Mouse (Mus musculus): ENCODE results near the gene Fam129c.

Gene Fam129c

GRCm38 (mm10) chr8:71597451-71597850 lies at the start of gene Fam129c:
TSS of gene Fam129c (plus strand) at chr8:71597648.
- DNase-seq (ENCODE audit: low read depth, low spot score) = no peak

GRCm38 (mm10) chr8:71550754-71551153 lies 46.7 kb upstream of the Fam129c start:
- no peak for DNase-seq (ENCODE audit: low read depth, low spot score)

GRCm38 (mm10) chr8:71552770-71553169 lies 44.7 kb upstream of the Fam129c start:
- DNase-seq (ENCODE audit: low read depth, low spot score) = no peak

- no peak for DNase-seq (ENCODE audit: low read depth, low spot score)
Measured at GRCm38 (mm10) chr8:71554001-71554400, 43.4 kb upstream of the Fam129c start.

GRCm38 (mm10) chr8:71554644-71555043 lies 42.8 kb upstream of the Fam129c start:
- no peak for DNase-seq (ENCODE audit: low read depth, low spot score)

- no peak for DNase-seq (ENCODE audit: low read depth, low spot score)
Measured at GRCm38 (mm10) chr8:71558071-71558957, 39.1 kb upstream of the Fam129c start, which contains the start of gene Tmem221. TSS of gene Tmem221 (minus strand) at chr8:71558871.

DNA sequence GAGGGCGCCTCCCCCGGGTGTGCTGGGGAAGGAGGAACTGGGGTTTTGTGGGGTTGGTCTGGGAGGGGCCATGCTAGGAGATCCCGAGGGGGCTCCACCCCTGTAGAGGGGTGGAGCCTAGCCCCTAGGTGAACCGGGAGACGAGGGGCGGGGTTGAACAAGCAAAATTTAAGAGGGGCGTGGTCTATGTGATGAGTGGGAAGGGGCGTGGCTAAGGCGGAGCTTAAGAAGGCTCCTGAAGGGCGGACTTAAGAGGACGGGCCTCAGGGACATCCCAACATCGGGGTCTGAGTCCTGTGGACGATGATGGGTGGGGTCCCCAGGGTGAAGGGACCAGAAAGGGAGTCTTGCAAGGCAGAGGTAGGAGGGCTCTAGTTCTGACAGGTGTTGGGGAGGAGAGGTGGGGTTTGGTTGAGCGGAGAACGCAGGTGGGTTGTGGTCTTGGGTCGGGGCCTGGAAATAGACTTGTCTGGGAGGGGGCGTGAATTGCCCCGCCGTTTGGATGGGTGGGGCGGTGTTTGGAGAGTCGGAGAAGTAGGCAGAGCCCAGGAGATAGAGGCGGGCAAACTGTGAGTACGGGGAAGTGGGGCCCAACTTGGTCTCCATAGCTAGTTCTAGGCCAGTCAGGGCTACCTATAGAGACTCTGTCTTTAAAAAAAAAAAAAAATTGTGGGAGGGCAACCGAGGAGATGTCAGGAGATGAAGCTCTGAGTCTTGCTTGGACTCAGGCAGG lies 38.3 kb upstream of the Fam129c start:
- DNase-seq (ENCODE audit: low read depth, low spot score) = no peak

GRCm38 (mm10) chr8:71560071-71560470 lies 37.4 kb upstream of the Fam129c start:
- no peak for DNase-seq (ENCODE audit: low read depth, low spot score)

GRCm38 (mm10) chr8:71560765-71561164 lies 36.7 kb upstream of the Fam129c start:
- DNase-seq (ENCODE audit: low read depth, low spot score) = no peak

- DNase-seq (ENCODE audit: low read depth, low spot score) = peak; percentile 57
Measured at GRCm38 (mm10) chr8:71561401-71561800, 36.0 kb upstream of the Fam129c start.

DNA sequence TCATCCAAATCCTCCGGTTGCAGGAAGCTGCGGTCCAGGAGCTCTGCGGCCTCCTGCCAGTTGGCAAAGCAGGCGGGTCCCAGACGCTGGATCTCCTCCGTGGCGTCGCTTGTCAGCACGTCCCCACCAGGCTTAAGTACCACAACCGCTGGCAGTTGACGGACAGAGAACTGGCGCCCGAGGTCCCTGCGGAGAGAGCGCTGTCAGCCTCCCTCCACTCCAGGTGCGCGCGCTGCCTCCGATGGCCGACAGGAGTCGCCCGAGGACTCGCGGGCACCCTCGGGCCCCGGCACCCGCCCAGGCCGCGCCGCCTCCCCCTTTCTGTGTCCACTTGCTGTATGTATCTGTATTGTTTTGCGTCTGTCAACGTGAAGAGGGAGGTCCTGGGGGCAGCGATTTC lies 34.7 kb upstream of the Fam129c start:
- no peak for DNase-seq (ENCODE audit: low read depth, low spot score)

- DNase-seq (ENCODE audit: low read depth, low spot score) = no peak
Measured at GRCm38 (mm10) chr8:71563992-71564391, 33.5 kb upstream of the Fam129c start.

- no peak for DNase-seq (ENCODE audit: low read depth, low spot score)
Measured at GRCm38 (mm10) chr8:71566501-71566900, 30.9 kb upstream of the Fam129c start, which contains the start of gene Nxnl1. TSS of gene Nxnl1 (minus strand) at chr8:71566601.

GRCm38 (mm10) chr8:71567587-71567986 lies 29.9 kb upstream of the Fam129c start:
- no peak for DNase-seq (ENCODE audit: low read depth, low spot score)

DNA sequence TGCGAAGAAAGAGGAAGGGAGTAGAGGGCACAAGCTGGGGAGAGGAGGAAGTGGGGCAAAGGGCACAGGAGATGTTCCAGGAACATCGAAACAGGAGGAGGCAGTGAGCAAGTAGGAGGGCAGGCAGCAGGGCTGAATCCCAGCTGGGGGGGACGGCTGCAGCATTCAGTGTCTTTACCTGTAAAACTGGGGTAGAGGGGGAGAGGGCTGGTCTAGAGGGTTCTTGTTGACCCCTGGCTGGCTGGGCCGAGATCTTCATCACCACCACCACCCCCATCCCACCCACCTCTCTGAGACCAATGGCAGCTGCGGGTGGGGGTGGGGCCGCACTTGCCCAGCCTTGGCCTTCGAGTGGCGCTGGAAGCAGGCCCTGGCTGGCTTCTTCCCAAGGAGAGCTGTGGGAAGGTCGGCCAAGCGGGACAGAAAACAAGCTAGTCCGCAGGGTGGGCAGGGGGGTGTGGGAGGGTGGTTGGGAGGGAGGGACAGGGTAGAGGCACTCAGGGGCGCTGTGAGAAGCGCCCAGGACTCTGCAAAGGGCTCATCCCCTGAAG lies 29.0 kb upstream of the Fam129c start, which contains the start of gene Slc27a1:
Gene Slc27a1, plus strand, starts transcription at position 496 of the 551 bp plus-strand sequence.
- DNase-seq (ENCODE audit: low read depth, low spot score) = no peak

- no peak for DNase-seq (ENCODE audit: low read depth, low spot score)
Measured at GRCm38 (mm10) chr8:71568941-71569340, 28.5 kb upstream of the Fam129c start.

DNA sequence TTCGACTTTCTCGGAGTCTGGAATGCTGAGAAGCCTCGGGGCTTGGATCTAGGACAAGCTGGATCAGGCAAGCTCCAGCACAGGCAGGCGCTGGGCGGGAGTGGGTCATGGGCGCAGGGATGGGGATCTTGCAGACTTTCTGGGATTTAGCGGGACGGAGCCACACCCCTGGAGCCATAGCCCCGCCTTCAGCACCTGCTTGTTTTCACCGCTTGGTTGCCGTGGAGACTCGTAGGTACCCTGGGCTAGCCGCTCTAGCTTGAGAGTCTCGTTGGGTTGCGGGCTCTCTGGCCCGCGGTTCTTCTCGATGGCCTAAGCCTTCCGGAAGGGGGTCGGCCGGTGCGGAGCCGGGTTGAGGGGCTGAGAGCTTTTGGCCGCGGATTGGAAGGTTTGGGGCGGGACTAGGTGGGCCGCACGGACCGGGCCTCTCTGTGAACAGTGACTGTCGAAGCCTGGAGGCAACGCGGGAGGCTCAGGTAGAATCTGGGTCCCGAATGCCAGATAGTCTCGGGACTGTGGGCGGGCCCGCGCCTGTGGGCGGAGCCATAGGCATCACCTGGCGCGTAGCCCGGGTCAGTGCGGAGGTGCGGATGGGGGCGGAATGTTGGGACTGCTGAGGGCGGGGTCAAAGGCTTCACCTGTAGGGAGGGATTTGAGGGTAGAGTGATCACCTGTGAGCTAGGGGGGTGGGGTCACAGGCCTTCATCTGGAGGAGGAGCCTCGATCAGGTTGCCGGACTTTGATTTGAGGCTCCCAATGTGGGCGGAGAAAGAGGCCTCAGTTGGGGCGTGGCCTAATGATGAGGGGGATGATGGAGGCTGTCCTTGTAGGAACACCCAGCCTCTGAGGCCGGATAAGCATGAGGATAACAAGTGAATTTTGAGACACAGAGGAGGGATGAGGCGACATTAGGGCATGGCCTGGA lies 27.8 kb upstream of the Fam129c start:
- peak; percentile 96 for DNase-seq (ENCODE audit: low read depth, low spot score)

- peak; percentile 99 for DNase-seq (ENCODE audit: low read depth, low spot score)
Measured at GRCm38 (mm10) chr8:71570291-71570954, 27.0 kb upstream of the Fam129c start.

DNA sequence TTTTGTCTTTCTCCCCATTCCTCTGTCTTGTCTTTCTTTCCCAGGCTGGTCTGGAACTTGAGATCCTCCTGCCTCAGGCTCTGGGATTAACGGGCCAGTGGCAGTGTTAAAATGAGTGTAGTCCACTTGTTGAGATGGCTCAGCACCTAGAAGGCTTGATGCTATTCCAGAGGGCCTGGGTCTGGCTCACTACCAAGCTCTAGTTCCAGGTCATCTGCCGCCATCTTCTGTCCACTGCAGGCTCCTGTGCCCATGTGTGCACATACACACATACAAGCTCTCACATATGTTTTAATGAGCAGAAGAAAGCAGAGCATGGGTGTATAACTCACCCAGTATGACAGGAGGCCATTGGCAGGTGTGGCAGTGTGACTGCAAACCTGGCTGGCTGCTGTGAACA lies 25.4 kb upstream of the Fam129c start:
- no peak for DNase-seq (ENCODE audit: low read depth, low spot score)

DNA sequence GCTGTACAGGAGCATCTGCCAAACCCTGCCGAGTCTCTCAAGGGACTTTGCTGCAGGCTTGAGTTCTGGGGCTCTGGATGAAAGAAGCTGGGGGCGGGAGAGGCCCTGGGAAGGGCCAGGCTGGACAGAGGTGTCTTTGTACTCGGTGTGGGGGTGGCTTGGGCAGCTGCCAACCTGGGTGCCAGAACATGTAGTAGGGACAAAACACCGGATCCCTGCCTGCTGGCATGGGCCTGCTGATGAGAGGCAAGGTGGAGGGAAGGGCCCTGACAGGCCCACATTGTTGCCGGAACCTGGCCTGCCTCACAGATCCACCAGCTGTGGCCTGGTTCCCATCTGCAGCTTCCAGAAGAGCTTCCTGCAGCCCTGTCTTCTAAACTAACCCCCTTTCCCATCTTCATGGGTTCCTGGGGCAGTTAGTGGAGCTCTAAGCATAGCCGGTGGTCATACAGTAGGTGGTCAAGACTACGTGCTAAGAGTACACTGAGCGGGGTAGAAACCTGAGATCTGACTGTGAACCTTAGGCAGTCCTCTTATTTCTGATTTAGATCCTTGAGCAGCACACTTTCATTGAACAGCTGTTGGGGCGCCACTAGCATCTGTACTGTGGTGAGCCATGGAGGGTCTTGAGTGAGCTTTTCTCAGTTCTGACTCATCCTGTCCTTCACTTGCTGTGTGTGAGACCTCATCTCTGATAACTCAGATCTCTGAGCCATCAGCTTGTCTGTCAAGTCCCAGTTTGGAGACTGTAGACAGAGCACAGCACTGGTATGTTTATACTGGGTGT lies 24.4 kb upstream of the Fam129c start:
- peak; percentile 35 for DNase-seq (ENCODE audit: low read depth, low spot score)

Measured in telencephalon, adult 2 months (tissue).